12 mouse cellular contexts compared by ENCODE assay signal in the genomic region with DNA sequence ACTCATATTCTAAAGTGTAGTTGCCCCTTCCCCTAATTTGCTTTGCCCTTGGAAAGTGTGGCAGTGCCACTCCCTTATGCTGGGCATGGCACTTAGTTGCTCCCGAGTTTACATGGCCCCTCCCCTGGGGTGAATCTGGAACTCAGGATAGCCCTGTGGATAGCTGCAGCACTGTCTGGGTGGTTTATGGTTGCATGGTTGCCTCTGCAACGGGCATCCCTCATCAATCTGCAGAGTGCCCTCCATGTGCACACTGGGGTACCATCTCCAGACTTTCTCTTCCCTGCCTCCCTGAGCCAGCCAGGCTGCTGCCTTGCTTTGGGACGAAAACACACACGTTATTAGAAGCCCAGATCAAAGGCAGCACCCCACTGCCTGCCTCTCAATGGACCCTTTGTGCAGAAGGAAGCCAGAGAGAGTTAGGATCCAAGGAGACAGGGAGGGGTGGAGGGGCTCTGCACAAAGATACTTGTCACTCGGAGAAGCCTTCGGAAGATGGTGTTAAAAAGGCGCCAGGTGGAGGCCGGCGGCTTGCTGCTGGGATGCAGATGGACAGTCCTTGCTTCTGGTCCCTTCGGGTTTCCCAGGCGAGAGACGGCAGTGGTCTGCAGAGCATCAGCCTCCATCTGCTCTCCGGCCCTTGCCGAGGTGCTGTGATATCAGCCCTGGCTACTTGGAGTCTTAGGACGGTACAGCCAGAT. TPM values are rescaled to one million over a fixed set of nuclear protein-coding genes. Genes with fewer than 3 reads are reported as not detected.
DNase-seq lines count a peak whose midpoint lies in the region; ATAC-seq lines count a peak whose summit lies in the region.
"Had no signal": no experiment of that assay in that cellular context is flagged by ENCODE, and none has a peak within 500 bp of the region (broad histone marks: within the 10 kb centered on the region; RNA-seq: fewer than 3 reads in every experiment).

No protein-coding gene starts in this region.

- H3K4me3 ChIP-seq in midbrain, embryonic 16.5 days (ENCODE audit: low read depth, low read length), result no peak overlapping the region

- H3K27ac ChIP-seq in midbrain, embryonic 16.5 days (ENCODE audit: low read length), result no peak overlapping the region
- H3K27ac ChIP-seq: liver, embryonic 14.5 days; stomach, postnatal 0 days had no signal

- 3% methylated on average over 15 of the region's 15 CpGs for WGBS in midbrain, embryonic 16.5 days

- peaks cover 4% of the 10 kb centered on the region; the same call in 1 of the 2 replicates for H3K4me1 ChIP-seq in midbrain, embryonic 16.5 days (ENCODE audit: control insufficient read depth, insufficient read depth, low read length)

- H3K27me3 ChIP-seq in midbrain, embryonic 16.5 days (ENCODE audit: control insufficient read depth, insufficient read depth, low read depth, low read length), result no peaks in the 10 kb centered on the region

- ATAC-seq in midbrain, embryonic 16.5 days, result peak; percentile 78
- ATAC-seq: intestine, embryonic 16.5 days had no signal

- DNase-seq in cerebellum, adult 11-12 months, result peak; percentile 63
- DNase-seq in cerebellum, postnatal 36 days, result peak; percentile 42 to 52
- peak; percentile 19 to 33 for DNase-seq in frontal cortex, postnatal 14 days (ENCODE audit: low spot score in 2 of 2)
- no peak for DNase-seq in spleen, postnatal 36 days (ENCODE audit: low spot score in 2 of 2)
- no peak for DNase-seq in lung, postnatal 10 days
- DNase-seq in adrenal gland, postnatal 25 days, result no peak
- DNase-seq in thymus, postnatal 14 days, result no peak

- no peaks in the 10 kb centered on the region for H3K9me3 ChIP-seq in midbrain, embryonic 16.5 days (replicated peaks; ENCODE audit: control insufficient read depth, low read length, poor library complexity, severe bottlenecking)

- H3K9ac ChIP-seq in midbrain, embryonic 16.5 days (ENCODE audit: low read depth, low read length), result no peak overlapping the region
- H3K9ac ChIP-seq: liver, embryonic 14.5 days had no signal

- no peak overlapping the region for H3K4me2 ChIP-seq in midbrain, embryonic 16.5 days (ENCODE audit: low read length)

- H3K36me3 ChIP-seq in midbrain, embryonic 16.5 days (ENCODE audit: control insufficient read depth, insufficient read depth, low read length), result no peaks in the 10 kb centered on the region

RNA-seq across cellular contexts. Expression of a gene that starts 8.9 kb away (rescaled TPM):
- polyA plus RNA-seq in midbrain, embryonic 16.5 days (2015; fragmentation: Nextera tagmentation; extraction: Ambion mirVana), result 53.9 and 66.7 TPM in 2 replicates
- 44.0 and 44.8 TPM in 2 replicates for total RNA-seq in adrenal gland, postnatal 25 days (2021)
- total RNA-seq: neutrophil, adult 5-6 weeks had no signal

Comparison
In these comparisons a context has a peak if more than half of its experiments do, and no peak if none do; other contexts are left out.
1. DNase-seq: peak in cerebellum, adult 11-12 months (single experiment), cerebellum, postnatal 36 days (2 of 2) and frontal cortex, postnatal 14 days (2 of 2); none in spleen, postnatal 36 days (0 of 2), lung, postnatal 10 days (single experiment), adrenal gland, postnatal 25 days (single experiment) and thymus, postnatal 14 days (single experiment).